Mouse (Mus musculus): ENCODE measurements around the gene Atp6v1d. TPM values are rescaled to one million over a fixed set of nuclear protein-coding genes. Genes with fewer than 3 reads are reported as not detected.

The Atp6v1d gene
- 58.9 and 61.1 TPM in 2 replicates for polyA plus RNA-seq (2015; fragmentation: Nextera tagmentation; extraction: Ambion mirVana)

GRCm38 (mm10) chr12:78861496-78862253 lies at the start of gene Atp6v1d, which contains the start of gene Eif2s1:
Atp6v1d (minus strand) TSS chr12:78861638.
Eif2s1 (plus strand) TSS chr12:78861819.
- Histone ChIP-seq H3K27ac (peak within 1 kb of the TSS; percentile 94), H3K9me3 (replicated peaks) (no peaks in the 10 kb centered on the region), H3K4me1 (peaks cover 19% of the 10 kb centered on the region), H3K36me3 (peaks cover 5% of the 10 kb centered on the region; the same call in 1 of the 2 replicates), H3K4me3 (replicated peaks) (peak within 1 kb of the TSS; percentile 92), H3K27me3 (no peaks in the 10 kb centered on the region), H3K9ac (peak within 1 kb of the TSS; percentile 95), H3K4me2 (peak within 1 kb of the TSS; percentile 79)
- ATAC-seq (replicated peaks; ENCODE audit: low FRiP score), result peak; percentile 100
- WGBS, result under 1% methylated on average over 55 of the region's 55 CpGs

GRCm38 (mm10) chr12:78910684-78911461 lies 49.4 kb upstream of the Atp6v1d start:
- ATAC-seq (replicated peaks; ENCODE audit: low FRiP score), result peak; percentile 71
- H3K4me3 ChIP-seq (replicated peaks), result peak overlapping the region; percentile 36
- no peaks in the 10 kb centered on the region; the same call in 1 of the 2 replicates for H3K9me3 ChIP-seq (replicated peaks)
- H3K4me2 ChIP-seq, result peak overlapping the region; percentile 73
- peaks cover 19% of the 10 kb centered on the region for H3K4me1 ChIP-seq
- 11% methylated on average over 16 of the region's 16 CpGs for WGBS
- peaks cover 75% of the 10 kb centered on the region for H3K27me3 ChIP-seq
- no peaks in the 10 kb centered on the region for H3K36me3 ChIP-seq
- no peak overlapping the region for H3K9ac ChIP-seq
- H3K27ac ChIP-seq, result no peak overlapping the region

GRCm38 (mm10) chr12:78908081-78908605 lies 46.7 kb upstream of the Atp6v1d start:
- no peaks in the 10 kb centered on the region for H3K36me3 ChIP-seq
- H3K4me2 ChIP-seq, result no peak overlapping the region
- no peak for ATAC-seq (replicated peaks; ENCODE audit: low FRiP score)
- no peak overlapping the region for H3K9ac ChIP-seq
- no peak overlapping the region for H3K4me3 ChIP-seq (replicated peaks)
- H3K9me3 ChIP-seq (replicated peaks), result no peaks in the 10 kb centered on the region; the same call in 1 of the 2 replicates
- peaks cover 68% of the 10 kb centered on the region for H3K27me3 ChIP-seq
- peaks cover 19% of the 10 kb centered on the region for H3K4me1 ChIP-seq
- 79% methylated on average over 6 of the region's 6 CpGs for WGBS
- H3K27ac ChIP-seq, result no peak overlapping the region

GRCm38 (mm10) chr12:78906707-78907162 lies 45.3 kb upstream of the Atp6v1d start, which contains the start of gene Plek2:
Plek2 (minus strand) TSS chr12:78906964.
- H3K9me3 ChIP-seq (replicated peaks), result no peaks in the 10 kb centered on the region; the same call in 1 of the 2 replicates
- peak within 1 kb of the TSS; percentile 31; the same call in 1 of the 2 replicates for H3K9ac ChIP-seq
- peak; percentile 78 for ATAC-seq (replicated peaks; ENCODE audit: low FRiP score)
- H3K4me3 ChIP-seq (replicated peaks), result peak within 1 kb of the TSS; percentile 46
- H3K27ac ChIP-seq, result no peak within 1 kb of the TSS
- no peaks in the 10 kb centered on the region for H3K36me3 ChIP-seq
- peaks cover 11% of the 10 kb centered on the region for H3K4me1 ChIP-seq
- H3K4me2 ChIP-seq, result peak within 1 kb of the TSS; percentile 91
- H3K27me3 ChIP-seq, result peaks cover 55% of the 10 kb centered on the region
- 1% methylated on average over 38 of the region's 38 CpGs for WGBS

- H3K27me3 ChIP-seq, result peaks cover 34% of the 10 kb centered on the region
- no peak overlapping the region for H3K4me3 ChIP-seq (replicated peaks)
- H3K27ac ChIP-seq, result no peak overlapping the region
- H3K9ac ChIP-seq, result no peak overlapping the region
- H3K4me1 ChIP-seq, result peaks cover 7% of the 10 kb centered on the region
- no peaks in the 10 kb centered on the region; the same call in 1 of the 2 replicates for H3K9me3 ChIP-seq (replicated peaks)
- H3K36me3 ChIP-seq, result no peaks in the 10 kb centered on the region
- 79% methylated on average over 6 of the region's 7 CpGs for WGBS
- H3K4me2 ChIP-seq, result no peak overlapping the region
- no peak for ATAC-seq (replicated peaks; ENCODE audit: low FRiP score)
Observed at GRCm38 (mm10) chr12:78904499-78904898, 43.1 kb upstream of the Atp6v1d start.

- Histone ChIP-seq H3K9ac (no peak overlapping the region), H3K36me3 (no peaks in the 10 kb centered on the region), H3K9me3 (replicated peaks) (no peaks in the 10 kb centered on the region), H3K4me2 (no peak overlapping the region), H3K27me3 (peaks cover 23% of the 10 kb centered on the region), H3K4me1 (peaks cover 7% of the 10 kb centered on the region), H3K27ac (no peak overlapping the region), H3K4me3 (replicated peaks) (no peak overlapping the region)
- whole genome bisulfite sequencing, result 82% methylated on average over 4 of the region's 4 CpGs
- no peak for ATAC-seq (replicated peaks; ENCODE audit: low FRiP score)
Observed at GRCm38 (mm10) chr12:78903313-78903712, 41.9 kb upstream of the Atp6v1d start.

- Histone ChIP-seq H3K27me3 (0 out of 2 replicates have a peak, but pooled peaks cover 6% of the 10 kb centered on the region), H3K4me2 (no peak overlapping the region), H3K9ac (no peak overlapping the region), H3K4me3 (replicated peaks) (no peak overlapping the region), H3K4me1 (peaks cover under 1% of the 10 kb centered on the region; the same call in 1 of the 2 replicates), H3K36me3 (no peaks in the 10 kb centered on the region), H3K27ac (no peak overlapping the region), H3K9me3 (replicated peaks) (no peaks in the 10 kb centered on the region)
- ATAC-seq (replicated peaks; ENCODE audit: low FRiP score), result no peak
- 86% methylated on average over 5 of the region's 5 CpGs for WGBS
Observed at GRCm38 (mm10) chr12:78901467-78901866, 40.0 kb upstream of the Atp6v1d start.

GRCm38 (mm10) chr12:78897861-78898260 lies 36.4 kb upstream of the Atp6v1d start:
- 92% methylated on average over 1 of the region's 1 CpGs for WGBS
- H3K27ac ChIP-seq, result no peak overlapping the region
- no peak for ATAC-seq (replicated peaks; ENCODE audit: low FRiP score)
- H3K36me3 ChIP-seq, result no peaks in the 10 kb centered on the region
- H3K9ac ChIP-seq, result no peak overlapping the region
- no peaks in the 10 kb centered on the region for H3K9me3 ChIP-seq (replicated peaks)
- H3K4me3 ChIP-seq (replicated peaks), result no peak overlapping the region
- no peaks in the 10 kb centered on the region for H3K4me1 ChIP-seq
- no peaks in the 10 kb centered on the region for H3K27me3 ChIP-seq
- no peak overlapping the region for H3K4me2 ChIP-seq

GRCm38 (mm10) chr12:78891149-78891548 lies 29.7 kb upstream of the Atp6v1d start:
- no peaks in the 10 kb centered on the region for H3K4me1 ChIP-seq
- no peaks in the 10 kb centered on the region for H3K27me3 ChIP-seq
- WGBS, result 90% methylated on average over 2 of the region's 2 CpGs
- no peak overlapping the region for H3K9ac ChIP-seq
- ATAC-seq (replicated peaks; ENCODE audit: low FRiP score), result 0 out of 2 replicates have a peak, but pooled peaks have one; percentile 18
- no peaks in the 10 kb centered on the region for H3K9me3 ChIP-seq (replicated peaks)
- H3K36me3 ChIP-seq, result peaks cover 23% of the 10 kb centered on the region
- no peak overlapping the region for H3K4me2 ChIP-seq
- no peak overlapping the region for H3K4me3 ChIP-seq (replicated peaks)
- H3K27ac ChIP-seq, result no peak overlapping the region

GRCm38 (mm10) chr12:78890062-78890461 lies 28.6 kb upstream of the Atp6v1d start:
- no peak for ATAC-seq (replicated peaks; ENCODE audit: low FRiP score)
- no peak overlapping the region for H3K9ac ChIP-seq
- H3K9me3 ChIP-seq (replicated peaks), result no peaks in the 10 kb centered on the region
- no peak overlapping the region for H3K4me3 ChIP-seq (replicated peaks)
- no peaks in the 10 kb centered on the region for H3K27me3 ChIP-seq
- peaks cover 33% of the 10 kb centered on the region for H3K36me3 ChIP-seq
- H3K27ac ChIP-seq, result no peak overlapping the region
- no peak overlapping the region for H3K4me2 ChIP-seq
- no peaks in the 10 kb centered on the region for H3K4me1 ChIP-seq
- WGBS, result 60% methylated on average over 1 of the region's 1 CpGs

GRCm38 (mm10) chr12:78874581-78874980 lies 13.1 kb upstream of the Atp6v1d start:
- no peak overlapping the region for H3K9ac ChIP-seq
- no peaks in the 10 kb centered on the region for H3K9me3 ChIP-seq (replicated peaks)
- no peaks in the 10 kb centered on the region for H3K4me1 ChIP-seq
- ATAC-seq (replicated peaks; ENCODE audit: low FRiP score), result no peak
- no peak overlapping the region for H3K27ac ChIP-seq
- no peak overlapping the region for H3K4me2 ChIP-seq
- no peak overlapping the region for H3K4me3 ChIP-seq (replicated peaks)
- no peaks in the 10 kb centered on the region for H3K27me3 ChIP-seq
- 95% methylated on average over 3 of the region's 3 CpGs for WGBS
- peaks cover 72% of the 10 kb centered on the region for H3K36me3 ChIP-seq

Measured in kidney, embryonic 15.5 days (tissue).